Mouse (Mus musculus): ENCODE results near the gene Il27ra. TPM values are rescaled to one million over a fixed set of nuclear protein-coding genes. Genes with fewer than 3 reads are reported as not detected.
A peak's percentile ranks its signal among the peaks of the same experiment; 100 is the strongest.

Il27ra gene
- polyA plus RNA-seq, 1 experiment, result 0.07 TPM

GRCm38 (mm10) chr8:84029272-84029671 lies 13.1 kb downstream of the Il27ra start:
- Histone ChIP-seq H3K4me3 (no peak overlapping the region), H3K36me3 (ENCODE audit: control insufficient read depth, insufficient read depth) (no peaks in the 10 kb centered on the region), H3K4me2 (ENCODE audit: low read depth) (no peak overlapping the region), H3ac (ENCODE audit: control insufficient read depth, insufficient read length) (no peak overlapping the region), H3K27me3 (ENCODE audit: control insufficient read depth, insufficient read depth, insufficient read length) (no peaks in the 10 kb centered on the region), H3K79me2 (ENCODE audit: control insufficient read depth, insufficient read depth) (no peaks in the 10 kb centered on the region)
- TF ChIP-seq MYOD1 (IDR thresholded peaks at IDR 0.05; ENCODE audit: control insufficient read depth in 1 of 3, insufficient read length in 2 of 3, low read depth in 2 of 3), result no peak

GRCm38 (mm10) chr8:84027449-84027848 lies 14.9 kb downstream of the Il27ra start:
- peak; percentile 71 for TF ChIP-seq REST (IDR thresholded peaks at IDR 0.05; ENCODE audit: insufficient read depth, insufficient read length)
- TF ChIP-seq USF1 (IDR thresholded peaks at IDR 0.05; ENCODE audit: low read depth), result no peak
- H3K4me2 ChIP-seq (ENCODE audit: low read depth), result no peak overlapping the region
- no peak overlapping the region for H3ac ChIP-seq (ENCODE audit: control insufficient read depth, insufficient read length)
- no peaks in the 10 kb centered on the region for H3K36me3 ChIP-seq (ENCODE audit: control insufficient read depth, insufficient read depth)
- H3K79me2 ChIP-seq (ENCODE audit: control insufficient read depth, insufficient read depth), result no peaks in the 10 kb centered on the region
- H3K27me3 ChIP-seq (ENCODE audit: control insufficient read depth, insufficient read depth, insufficient read length), result no peaks in the 10 kb centered on the region
- H3K4me3 ChIP-seq, result no peak overlapping the region

GRCm38 (mm10) chr8:84025863-84026262 lies 16.5 kb downstream of the Il27ra start:
- Histone ChIP-seq H3K27me3 (ENCODE audit: control insufficient read depth, insufficient read depth, insufficient read length) (no peaks in the 10 kb centered on the region), H3K36me3 (ENCODE audit: control insufficient read depth, insufficient read depth) (no peaks in the 10 kb centered on the region), H3K4me3 (no peak overlapping the region), H3ac (ENCODE audit: control insufficient read depth, insufficient read length) (no peak overlapping the region), H3K79me2 (ENCODE audit: control insufficient read depth, insufficient read depth) (no peaks in the 10 kb centered on the region), H3K4me2 (ENCODE audit: low read depth) (no peak overlapping the region)
- no peak for TF ChIP-seq POLR2AphosphoS2 (IDR thresholded peaks at IDR 0.05; ENCODE audit: insufficient read length, low read depth)
- TF ChIP-seq MAX (IDR thresholded peaks at IDR 0.05; ENCODE audit: low read depth), result no peak
- no peak for TF ChIP-seq MYOG (IDR thresholded peaks at IDR 0.05; ENCODE audit: control insufficient read depth in 1 of 3, insufficient read depth in 1 of 3, insufficient read length in 2 of 3, low read depth in 2 of 3)
- no peak for TF ChIP-seq POLR2A (IDR thresholded peaks at IDR 0.05; ENCODE audit: insufficient read length, low read depth)
- TF ChIP-seq REST (IDR thresholded peaks at IDR 0.05; ENCODE audit: insufficient read depth, insufficient read length), result no peak
- TF ChIP-seq USF1 (IDR thresholded peaks at IDR 0.05; ENCODE audit: low read depth), result no peak
- no peak for TF ChIP-seq TCF12 (IDR thresholded peaks at IDR 0.05; ENCODE audit: insufficient read depth, poor library complexity, severe bottlenecking)
- TF ChIP-seq TCF3 (IDR thresholded peaks at IDR 0.05; ENCODE audit: insufficient read length, low read depth), result no peak
- TF ChIP-seq SRF (IDR thresholded peaks at IDR 0.05; ENCODE audit: control insufficient read depth, insufficient read length, low read depth), result no peak
- TF ChIP-seq E2F4 (IDR thresholded peaks at IDR 0.05; ENCODE audit: insufficient read depth), result no peak
- TF ChIP-seq CEBPB (IDR thresholded peaks at IDR 0.05; ENCODE audit: insufficient read depth, poor library complexity, severe bottlenecking), result no peak
- no peak for TF ChIP-seq MYOD1 (IDR thresholded peaks at IDR 0.05; ENCODE audit: control insufficient read depth in 1 of 3, insufficient read length in 2 of 3, low read depth in 2 of 3)

- Histone ChIP-seq H3ac (ENCODE audit: control insufficient read depth, insufficient read length) (no peak overlapping the region), H3K79me2 (ENCODE audit: control insufficient read depth, insufficient read depth) (no peaks in the 10 kb centered on the region), H3K4me3 (no peak overlapping the region), H3K36me3 (ENCODE audit: control insufficient read depth, insufficient read depth) (no peaks in the 10 kb centered on the region), H3K27me3 (ENCODE audit: control insufficient read depth, insufficient read depth, insufficient read length) (no peaks in the 10 kb centered on the region), H3K4me2 (ENCODE audit: low read depth) (peak overlapping the region; percentile 65)
- no peak for TF ChIP-seq SRF (IDR thresholded peaks at IDR 0.05; ENCODE audit: control insufficient read depth, insufficient read length, low read depth)
- TF ChIP-seq MYOG (IDR thresholded peaks at IDR 0.05; ENCODE audit: control insufficient read depth in 1 of 3, insufficient read depth in 1 of 3, insufficient read length in 2 of 3, low read depth in 2 of 3), result peak in 1 of 3 experiments; percentile 27
Measured at GRCm38 (mm10) chr8:84024171-84024570, 18.2 kb downstream of the Il27ra start.

GRCm38 (mm10) chr8:84023631-84024030 lies 18.8 kb downstream of the Il27ra start:
- no peak overlapping the region for H3ac ChIP-seq (ENCODE audit: control insufficient read depth, insufficient read length)
- H3K36me3 ChIP-seq (ENCODE audit: control insufficient read depth, insufficient read depth), result no peaks in the 10 kb centered on the region
- peak overlapping the region; percentile 65 for H3K4me2 ChIP-seq (ENCODE audit: low read depth)
- TF ChIP-seq TCF12 (IDR thresholded peaks at IDR 0.05; ENCODE audit: insufficient read depth, poor library complexity, severe bottlenecking), result no peak
- no peak for TF ChIP-seq E2F4 (IDR thresholded peaks at IDR 0.05; ENCODE audit: insufficient read depth)
- TF ChIP-seq MAX (IDR thresholded peaks at IDR 0.05; ENCODE audit: low read depth), result no peak
- no peak for TF ChIP-seq CEBPB (IDR thresholded peaks at IDR 0.05; ENCODE audit: insufficient read depth, poor library complexity, severe bottlenecking)
- TF ChIP-seq MYOG (IDR thresholded peaks at IDR 0.05; ENCODE audit: control insufficient read depth in 1 of 3, insufficient read depth in 1 of 3, insufficient read length in 2 of 3, low read depth in 2 of 3), result no peak
- no peak for TF ChIP-seq USF1 (IDR thresholded peaks at IDR 0.05; ENCODE audit: low read depth)
- TF ChIP-seq POLR2A (IDR thresholded peaks at IDR 0.05; ENCODE audit: insufficient read length, low read depth), result no peak
- no peak for TF ChIP-seq POLR2AphosphoS2 (IDR thresholded peaks at IDR 0.05; ENCODE audit: insufficient read length, low read depth)
- no peak for TF ChIP-seq SRF (IDR thresholded peaks at IDR 0.05; ENCODE audit: control insufficient read depth, insufficient read length, low read depth)
- TF ChIP-seq TCF3 (IDR thresholded peaks at IDR 0.05; ENCODE audit: insufficient read length, low read depth), result no peak
- no peaks in the 10 kb centered on the region for H3K79me2 ChIP-seq (ENCODE audit: control insufficient read depth, insufficient read depth)
- no peaks in the 10 kb centered on the region for H3K27me3 ChIP-seq (ENCODE audit: control insufficient read depth, insufficient read depth, insufficient read length)
- no peak overlapping the region for H3K4me3 ChIP-seq

GRCm38 (mm10) chr8:84023085-84023484 lies 19.3 kb downstream of the Il27ra start:
- H3K4me2 ChIP-seq (ENCODE audit: low read depth), result peak overlapping the region; percentile 65
- no peaks in the 10 kb centered on the region for H3K27me3 ChIP-seq (ENCODE audit: control insufficient read depth, insufficient read depth, insufficient read length)
- no peaks in the 10 kb centered on the region for H3K36me3 ChIP-seq (ENCODE audit: control insufficient read depth, insufficient read depth)
- no peaks in the 10 kb centered on the region for H3K79me2 ChIP-seq (ENCODE audit: control insufficient read depth, insufficient read depth)
- H3K4me3 ChIP-seq, result no peak overlapping the region
- no peak overlapping the region for H3ac ChIP-seq (ENCODE audit: control insufficient read depth, insufficient read length)
- TF ChIP-seq POLR2A (IDR thresholded peaks at IDR 0.05; ENCODE audit: insufficient read length, low read depth), result no peak
- peak; percentile 15 for TF ChIP-seq TCF12 (IDR thresholded peaks at IDR 0.05; ENCODE audit: insufficient read depth, poor library complexity, severe bottlenecking)
- TF ChIP-seq REST (IDR thresholded peaks at IDR 0.05; ENCODE audit: insufficient read depth, insufficient read length), result no peak
- no peak for TF ChIP-seq MAX (IDR thresholded peaks at IDR 0.05; ENCODE audit: low read depth)
- no peak for TF ChIP-seq E2F4 (IDR thresholded peaks at IDR 0.05; ENCODE audit: insufficient read depth)
- no peak for TF ChIP-seq CEBPB (IDR thresholded peaks at IDR 0.05; ENCODE audit: insufficient read depth, poor library complexity, severe bottlenecking)
- TF ChIP-seq POLR2AphosphoS2 (IDR thresholded peaks at IDR 0.05; ENCODE audit: insufficient read length, low read depth), result no peak
- TF ChIP-seq SRF (IDR thresholded peaks at IDR 0.05; ENCODE audit: control insufficient read depth, insufficient read length, low read depth), result peak; percentile 24
- TF ChIP-seq MYOG (IDR thresholded peaks at IDR 0.05; ENCODE audit: control insufficient read depth in 1 of 3, insufficient read depth in 1 of 3, insufficient read length in 2 of 3, low read depth in 2 of 3), result peak; percentile 48 to 85 (median 70)
- TF ChIP-seq USF1 (IDR thresholded peaks at IDR 0.05; ENCODE audit: low read depth), result peak; percentile 50
- TF ChIP-seq MYOD1 (IDR thresholded peaks at IDR 0.05; ENCODE audit: control insufficient read depth in 1 of 3, insufficient read length in 2 of 3, low read depth in 2 of 3), result peak in 2 of 3 experiments; percentile 41 to 70
- TF ChIP-seq TCF3 (IDR thresholded peaks at IDR 0.05; ENCODE audit: insufficient read length, low read depth), result no peak

Measured in myocyte (in vitro differentiated cells).